Mouse (Mus musculus) MEL (cell line): Measurements from ENCODE around the gene Dnajc4. TPM values are rescaled to one million over a fixed set of nuclear protein-coding genes. Genes with fewer than 3 reads are reported as not detected.

Experiments
- DNase-seq: peaks from one replicate; pipeline ENCODE4 v3.0.0; 2011; ENCODE audit warnings: low read depth, low spot score
- H3K27ac ChIP-seq: 2 replicates; pipeline ENCODE4 v1.5.1; 2012; ENCODE audit warnings: low read depth, mild to moderate bottlenecking, control low read depth, low read length, moderate library complexity; ENCODE audit not compliant: control insufficient read depth
- H3K27me3 ChIP-seq, 2 experiments: fragments of 150-350 bp in 1 of 2; sonication (generic) in 1 of 2; 2 replicates each; pipeline ENCODE4 v1.6.1; 2012; ENCODE audit warnings: low read length in 2 of 2, mild to moderate bottlenecking in 2 of 2, improper control_type of control experiment in 1 of 2, moderate library complexity in 1 of 2; ENCODE audit not compliant: insufficient read depth in 2 of 2, control insufficient read depth in 1 of 2
- H3K36me3 ChIP-seq, 2 experiments: 2 replicates each; pipeline ENCODE4 v1.6.1; 2012 to 2014; ENCODE audit warnings: low read length in 2 of 2, improper control_type of control experiment in 1 of 2, inconsistent platforms in 1 of 2, mild to moderate bottlenecking in 1 of 2; ENCODE audit not compliant: insufficient read depth in 2 of 2, control insufficient read depth in 1 of 2
- H3K4me1 ChIP-seq, 2 experiments: fragments of 150-350 bp in 1 of 2; sonication (generic) in 1 of 2; 2 replicates each; pipeline ENCODE4 v1.6.1; 2012; ENCODE audit warnings: low read length in 2 of 2, improper control_type of control experiment in 1 of 2, mild to moderate bottlenecking in 1 of 2; ENCODE audit not compliant: insufficient read depth in 2 of 2, control insufficient read depth in 1 of 2
- H3K4me3 ChIP-seq, 2 experiments: fragments of 150-350 bp in 1 of 2; sonication (generic) in 1 of 2; 2 replicates each; pipeline ENCODE4 v1.5.1; 2012; ENCODE audit warnings: low read depth in 2 of 2, low read length in 2 of 2, mild to moderate bottlenecking in 2 of 2, moderate library complexity in 2 of 2, control low read depth in 1 of 2, improper control_type of control experiment in 1 of 2; ENCODE audit not compliant: control insufficient read depth in 1 of 2, insufficient read depth in 1 of 2
- H3K79me2 ChIP-seq: 2 replicates; pipeline ENCODE4 v1.6.1; 2012; ENCODE audit warnings: mild to moderate bottlenecking, low read length, moderate library complexity; ENCODE audit not compliant: control insufficient read depth, poor library complexity, insufficient read depth
- H3K9ac ChIP-seq: 2 replicates; pipeline ENCODE4 v1.6.1; 2012; ENCODE audit warnings: low read depth, mild to moderate bottlenecking, control low read depth, low read length, moderate library complexity; ENCODE audit not compliant: control insufficient read depth, poor library complexity, severe bottlenecking
- H3K9me3 ChIP-seq: fragments of 150-350 bp; sonication (generic); replicated peaks from 2 replicates; pipeline ENCODE4 v1.6.1; 2012; ENCODE audit warnings: mild to moderate bottlenecking, low read length, improper control_type of control experiment, moderate library complexity; ENCODE audit not compliant: insufficient read depth
- BHLHE40 ChIP-seq: IDR thresholded peaks from 2 replicates; pipeline ENCODE4 v1.6.1; 2012; ENCODE audit warnings: low read depth, mild to moderate bottlenecking, inconsistent platforms, low read length, improper control_type of control experiment, borderline replicate concordance
- CHD2 ChIP-seq: IDR thresholded peaks from 2 replicates; pipeline ENCODE4 v1.6.1; 2011; ENCODE audit warnings: low read length, improper control_type of control experiment
- CTCF ChIP-seq, 3 experiments: IDR thresholded peaks in 2 of 3; conservative IDR thresholded peaks in 1 of 3; 2 replicates each; pipeline ENCODE4 v1.5.1; 2011 to 2012; ENCODE audit warnings: low read length in 3 of 3, low read depth in 2 of 3, mild to moderate bottlenecking in 2 of 3, improper control_type of control experiment in 1 of 3, inconsistent platforms in 1 of 3, mixed read lengths in 1 of 3, moderate library complexity in 1 of 3; ENCODE audit not compliant: control insufficient read depth in 1 of 3, insufficient read depth in 1 of 3, poor library complexity in 1 of 3, severe bottlenecking in 1 of 3
- E2F4 ChIP-seq: IDR thresholded peaks from 2 replicates; pipeline ENCODE4 v1.6.1; 2011; ENCODE audit warnings: low read depth, low read length, improper control_type of control experiment, borderline replicate concordance
- ELF1 ChIP-seq: IDR thresholded peaks from 2 replicates; pipeline ENCODE4 v1.6.1; 2014; ENCODE audit warnings: low read depth, mild to moderate bottlenecking, inconsistent platforms, low read length, improper control_type of control experiment, moderate library complexity
- ETS1 ChIP-seq: IDR thresholded peaks from 2 replicates; pipeline ENCODE4 v1.6.1; 2012; ENCODE audit warnings: low read depth, mild to moderate bottlenecking, inconsistent platforms, low read length, improper control_type of control experiment, moderate library complexity
- GABPA ChIP-seq: IDR thresholded peaks from 2 replicates; pipeline ENCODE4 v1.6.1; 2012; ENCODE audit warnings: low read depth, mild to moderate bottlenecking, inconsistent platforms, low read length, improper control_type of control experiment, moderate library complexity
- GATA1 ChIP-seq: IDR thresholded peaks from 2 replicates; pipeline ENCODE4 v1.6.1; 2011; ENCODE audit warnings: low read depth, low read length, improper control_type of control experiment
- HCFC1 ChIP-seq: IDR thresholded peaks from 2 replicates; pipeline ENCODE4 v1.6.1; 2012; ENCODE audit warnings: low read depth, mild to moderate bottlenecking, inconsistent platforms, low read length, improper control_type of control experiment, moderate library complexity
- JUND ChIP-seq: IDR thresholded peaks from 2 replicates; pipeline ENCODE4 v1.6.1; 2011; ENCODE audit warnings: low read depth, mild to moderate bottlenecking, improper control_type of control experiment, low read length
- KAT2A ChIP-seq: conservative IDR thresholded peaks from 2 replicates; pipeline ENCODE4 v1.6.1; 2012; ENCODE audit warnings: low read depth, low read length, improper control_type of control experiment, inconsistent platforms
- MAX ChIP-seq: IDR thresholded peaks from 2 replicates; pipeline ENCODE4 v1.6.1; 2011; ENCODE audit warnings: low read length, improper control_type of control experiment
- MEF2A ChIP-seq: IDR thresholded peaks from 2 replicates; pipeline ENCODE4 v1.6.1; 2014; ENCODE audit warnings: low read depth, mild to moderate bottlenecking, inconsistent platforms, low read length, improper control_type of control experiment; ENCODE audit not compliant: poor library complexity, insufficient replicate concordance, severe bottlenecking; ENCODE audit errors: extremely low read depth
- MYB ChIP-seq: IDR thresholded peaks from 2 replicates; pipeline ENCODE4 v1.6.1; 2011; ENCODE audit warnings: mild to moderate bottlenecking, low read depth, low read length, improper control_type of control experiment
- MYC ChIP-seq: IDR thresholded peaks from 2 replicates; pipeline ENCODE4 v1.6.1; 2011; ENCODE audit warnings: low read depth, mild to moderate bottlenecking, low read length, improper control_type of control experiment, moderate library complexity
- NELFE ChIP-seq: IDR thresholded peaks from 2 replicates; pipeline ENCODE4 v1.6.1; 2011; ENCODE audit warnings: low read depth, low read length, improper control_type of control experiment
- NRF1 ChIP-seq: IDR thresholded peaks from 2 replicates; pipeline ENCODE4 v1.6.1; 2014; ENCODE audit warnings: low read depth, mild to moderate bottlenecking, inconsistent platforms, low read length, improper control_type of control experiment, moderate library complexity; ENCODE audit not compliant: poor library complexity, insufficient read depth, severe bottlenecking
- POLR2A ChIP-seq, 2 experiments: IDR thresholded peaks; 2 replicates each; pipeline ENCODE4 v1.6.1; 2011 to 2012; ENCODE audit warnings: low read length in 2 of 2, mild to moderate bottlenecking in 2 of 2, control low read depth in 1 of 2, improper control_type of control experiment in 1 of 2, low read depth in 1 of 2, moderate library complexity in 1 of 2; ENCODE audit not compliant: control insufficient read depth in 1 of 2, insufficient read depth in 1 of 2, poor library complexity in 1 of 2
- POLR2AphosphoS2 ChIP-seq: IDR thresholded peaks from 2 replicates; pipeline ENCODE4 v1.6.1; 2011; ENCODE audit warnings: low read length, improper control_type of control experiment
- RAD21 ChIP-seq: IDR thresholded peaks from 2 replicates; pipeline ENCODE4 v1.6.1; 2011; ENCODE audit warnings: mild to moderate bottlenecking, low read depth, low read length, improper control_type of control experiment
- RCOR1 ChIP-seq: IDR thresholded peaks from 2 replicates; pipeline ENCODE4 v1.6.1; 2012; ENCODE audit warnings: low read depth, mild to moderate bottlenecking, inconsistent platforms, low read length, improper control_type of control experiment
- SIN3A ChIP-seq: IDR thresholded peaks from 2 replicates; pipeline ENCODE4 v1.6.1; 2012; ENCODE audit warnings: low read length, improper control_type of control experiment, inconsistent platforms
- SMC3 ChIP-seq: IDR thresholded peaks from 2 replicates; pipeline ENCODE4 v1.6.1; 2011; ENCODE audit warnings: low read depth, low read length, improper control_type of control experiment
- TAL1 ChIP-seq: IDR thresholded peaks from 2 replicates; pipeline ENCODE4 v1.6.1; 2012; ENCODE audit warnings: mild to moderate bottlenecking, inconsistent platforms, low read length, moderate library complexity, mixed read lengths
- TBP ChIP-seq: IDR thresholded peaks from 2 replicates; pipeline ENCODE4 v1.8.0; 2011; ENCODE audit warnings: low read depth, low read length, improper control_type of control experiment
- TCF12 ChIP-seq: IDR thresholded peaks from 2 replicates; pipeline ENCODE4 v1.6.1; 2014; ENCODE audit warnings: low read depth, mild to moderate bottlenecking, inconsistent platforms, low read length, improper control_type of control experiment, moderate library complexity
- ZC3H11A ChIP-seq: IDR thresholded peaks from 2 replicates; pipeline ENCODE4 v1.6.1; 2012; ENCODE audit warnings: low read depth, mild to moderate bottlenecking, inconsistent platforms, low read length, improper control_type of control experiment
- ZMIZ1 ChIP-seq: IDR thresholded peaks from 2 replicates; pipeline ENCODE4 v1.6.1; 2012; ENCODE audit warnings: low read depth, mild to moderate bottlenecking, inconsistent platforms, low read length, improper control_type of control experiment, moderate library complexity
- ZNF384 ChIP-seq: IDR thresholded peaks from 2 replicates; pipeline ENCODE4 v1.6.1; 2012; ENCODE audit warnings: low read depth, mild to moderate bottlenecking, inconsistent platforms, low read length, improper control_type of control experiment
- polyA plus RNA-seq, 2 experiments: library from polyadenylated mRNA; stranded (reverse) in 1 of 2; unstranded in 1 of 2; fragments of >175 nt in 1 of 2; fragments of >200 nt in 1 of 2; gene quantifications; 2 replicates each; pipeline versions ENCODE4 v1.2.1 to v1.2.4; 2012; ENCODE audit warnings: low replicate concordance in 2 of 2, low read depth in 1 of 2; ENCODE audit not compliant: insufficient read length in 2 of 2, insufficient read depth in 1 of 2, missing spikeins in 1 of 2
- total RNA-seq: library from RNA; depleted of rRNA; stranded (reverse); fragments of 300-350 nt; gene quantifications from 2 replicates; pipeline ENCODE4 v1.2.3, GENCODE M21; 2012

Dnajc4 gene
- total and polyA plus RNA-seq, 3 experiments: 4.2 to 12.9 TPM; not detected in 1

- Histone ChIP-seq H3K79me2 (peaks cover 7% of the 10 kb centered on the region; the same call in 1 of the 2 replicates), H3K4me3 (peak overlapping the region; percentile 78 to 85), H3K9me3 (no peaks in the 10 kb centered on the region), H3K36me3 (peaks cover 0 to 7% of the 10 kb centered on the region in 2 experiments; a peak in 2 of 4 replicates), H3K27me3 (no peaks in the 10 kb centered on the region), H3K27ac (peak overlapping the region; percentile 40), H3K4me1 (peaks cover 12 to 19% of the 10 kb centered on the region in 2 experiments), H3K9ac (peak overlapping the region; percentile 94)
- TF ChIP-seq MEF2A (no peak), GABPA (no peak), JUND (no peak), POLR2A (IDR thresholded peaks at IDR 0.05; ENCODE audit: control insufficient read depth in 1 of 2, insufficient read depth in 1 of 2, low read depth in 1 of 2, low read length in 2 of 2, poor library complexity in 1 of 2) (no peak), CHD2 (no peak), MAX (peak; percentile 18; the same call in 1 of the 2 replicates), NRF1 (no peak), ZNF384 (no peak), ETS1 (no peak), TCF12 (no peak), E2F4 (no peak), MYC (no peak), SIN3A (peak; percentile 11; the same call in 1 of the 2 replicates)
- DNase-seq: no peak
Measured at GRCm38 (mm10) chr19:6987904-6988285, 4.5 kb downstream of the Dnajc4 start.

GRCm38 (mm10) chr19:6987061-6987903, 5.1 kb downstream of the Dnajc4 start, which contains the start of gene Vegfb:
Gene Vegfb, minus strand, starts transcription at chr19:6987651.
- peaks cover 7% of the 10 kb centered on the region; the same call in 1 of the 2 replicates for H3K79me2 ChIP-seq
- H3K27ac ChIP-seq: peak within 1 kb of the TSS; percentile 55
- H3K4me3 ChIP-seq: peak within 1 kb of the TSS; percentile 78 to 85
- H3K36me3 ChIP-seq: peaks cover 0 to 7% of the 10 kb centered on the region in 2 experiments; a peak in 2 of 4 replicates
- peak; percentile 68 for DNase-seq
- peaks cover 12 to 18% of the 10 kb centered on the region in 2 experiments for H3K4me1 ChIP-seq
- H3K27me3 ChIP-seq: no peaks in the 10 kb centered on the region
- H3K9me3 ChIP-seq: no peaks in the 10 kb centered on the region
- H3K9ac ChIP-seq: peak within 1 kb of the TSS; percentile 94
- TF ChIP-seq BHLHE40 (no peak), GATA1 (no peak), RCOR1 (no peak), JUND (no peak), NRF1 (no peak), E2F4 (no peak), POLR2AphosphoS2 (0 out of 2 replicates have a peak, but pooled peaks have one; percentile 32), TAL1 (no peak), MAX (no peak; the same call in 1 of the 2 replicates), KAT2A (no peak), HCFC1 (peak; percentile 24), RAD21 (no peak), ZNF384 (no peak), MYC (no peak), CHD2 (no peak), ZC3H11A (no peak), ELF1 (no peak), SMC3 (no peak), ZMIZ1 (no peak; the same call in 1 of the 2 replicates), TBP (no peak), ETS1 (no peak), NELFE (peak; percentile 35), SIN3A (peak; percentile 39; the same call in 1 of the 2 replicates), MYB (no peak), CTCF (IDR thresholded peaks at IDR 0.05 in 2 of 3, conservative IDR thresholded peaks at IDR 0.05 in 1 of 3; ENCODE audit: control insufficient read depth in 1 of 3, insufficient read depth in 1 of 3, low read depth in 2 of 3, low read length in 3 of 3, poor library complexity in 1 of 3, severe bottlenecking in 1 of 3) (no peak)
